Comparison of ENCODE assay signal across 8 mouse cellular contexts in the genomic region with DNA sequence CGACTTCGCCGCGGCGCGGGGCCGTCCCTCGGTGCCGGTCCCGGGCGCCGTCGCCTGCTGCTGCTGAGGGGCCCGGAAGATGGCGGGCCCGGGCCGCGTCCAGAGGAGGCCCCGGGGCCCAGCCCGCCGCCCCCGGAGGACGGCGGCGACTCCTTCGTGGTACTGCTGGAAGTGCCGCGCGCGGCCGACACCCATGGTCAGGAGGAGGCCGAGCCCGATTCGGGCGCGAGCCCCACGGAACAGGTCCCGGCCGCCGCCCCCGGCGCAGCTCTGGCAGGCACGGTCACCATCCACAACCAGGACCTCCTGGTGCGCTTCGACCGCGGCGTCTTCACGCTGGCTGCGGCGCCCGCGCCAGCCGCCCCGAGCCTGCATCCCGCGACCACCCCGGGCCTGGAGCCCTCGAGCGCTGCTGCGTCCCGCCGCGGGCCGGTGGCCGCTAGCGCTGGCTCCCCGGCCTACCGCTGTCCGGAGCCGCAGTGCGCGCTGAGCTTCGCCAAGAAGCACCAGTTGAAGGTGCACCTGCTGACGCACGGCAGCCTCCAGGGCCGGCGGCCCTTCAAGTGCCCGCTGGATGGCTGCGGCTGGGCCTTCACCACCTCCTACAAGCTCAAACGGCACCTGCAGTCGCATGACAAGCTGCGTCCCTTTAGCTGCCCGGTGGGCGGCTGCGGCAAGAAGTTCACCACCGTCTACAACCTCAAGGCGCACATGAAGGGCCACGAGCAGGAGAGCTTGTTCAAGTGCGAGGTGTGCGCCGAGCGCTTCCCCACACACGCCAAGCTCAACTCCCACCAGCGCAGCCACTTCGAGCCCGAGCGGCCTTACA. TPM values are rescaled to one million over a fixed set of nuclear protein-coding genes. Genes with fewer than 3 reads are reported as not detected.
A peak's percentile ranks its signal among the peaks of the same experiment; 100 is the strongest.
DNase-seq lines count a peak whose midpoint lies in the region; ATAC-seq and TF ChIP-seq lines count a peak whose summit lies in the region.

No protein-coding gene starts in this region.

- under 1% methylated on average over 95 of the region's 98 CpGs for WGBS in intestine, postnatal 0 days
- under 1% methylated on average over 59 of the region's 98 CpGs for WGBS in limb, embryonic 14.5 days
- WGBS in midbrain, embryonic 14.5 days, result under 1% methylated on average over 93 of the region's 98 CpGs
- under 1% methylated on average over 81 of the region's 98 CpGs for WGBS in stomach, embryonic 15.5 days

- H3K4me2 ChIP-seq in intestine, postnatal 0 days (replicated peaks; ENCODE audit: low read depth), result peak overlapping the region; percentile 93
- peak overlapping the region; percentile 98 for H3K4me2 ChIP-seq in limb, embryonic 14.5 days (replicated peaks; ENCODE audit: low read depth, low read length, severe bottlenecking)
- H3K4me2 ChIP-seq in midbrain, embryonic 14.5 days (ENCODE audit: low read length), result peak overlapping the region; percentile 74
- H3K4me2 ChIP-seq in stomach, embryonic 15.5 days, result peak overlapping the region; percentile 96

- peaks cover 17% of the 10 kb centered on the region for H3K36me3 ChIP-seq in intestine, postnatal 0 days (ENCODE audit: control insufficient read depth, insufficient read depth)
- peaks cover 25% of the 10 kb centered on the region for H3K36me3 ChIP-seq in limb, embryonic 14.5 days (ENCODE audit: control insufficient read depth, insufficient read depth, low read length)
- H3K36me3 ChIP-seq in midbrain, embryonic 14.5 days (ENCODE audit: control insufficient read depth, insufficient read depth, low read length), result peaks cover 27% of the 10 kb centered on the region
- H3K36me3 ChIP-seq in stomach, embryonic 15.5 days, result peaks cover 8% of the 10 kb centered on the region

- peaks cover 10% of the 10 kb centered on the region; the same call in 1 of the 2 replicates for H3K4me1 ChIP-seq in intestine, postnatal 0 days (replicated peaks; ENCODE audit: control insufficient read depth, insufficient read depth, low read length)
- peaks cover 16% of the 10 kb centered on the region for H3K4me1 ChIP-seq in limb, embryonic 14.5 days (ENCODE audit: control insufficient read depth, insufficient read depth, low read length)
- H3K4me1 ChIP-seq in midbrain, embryonic 14.5 days (ENCODE audit: control insufficient read depth, insufficient read depth, low read length), result peaks cover 20% of the 10 kb centered on the region
- H3K4me1 ChIP-seq in stomach, embryonic 15.5 days, result peaks cover 14% of the 10 kb centered on the region

- peak; percentile 74 for ATAC-seq in intestine, postnatal 0 days
- ATAC-seq in limb, embryonic 14.5 days (ENCODE audit: low FRiP score, low read depth), result peak; percentile 79
- ATAC-seq in midbrain, embryonic 14.5 days (ENCODE audit: low FRiP score, low TSS enrichment), result peak; percentile 82
- ATAC-seq in stomach, embryonic 15.5 days (ENCODE audit: insufficient read depth, low FRiP score, low read depth), result peak; percentile 63

- DNase-seq in gastrocnemius, adult 18-20 months (ENCODE audit: low spot score), result peak; percentile 19
- DNase-seq in gastrocnemius, postnatal 25 days, result no peak
- peak; percentile 43 for DNase-seq in cerebellum, adult 11 months
- DNase-seq in forelimb bud, embryonic 11.5 days (ENCODE audit: low read depth, low spot score), result peak; percentile 25
- peak; percentile 12 for DNase-seq in limb, embryonic 14.5 days (ENCODE audit: low spot score)
- DNase-seq in midbrain, embryonic 14.5 days, result peak; percentile 65

- peak overlapping the region; percentile 78 for H3K27ac ChIP-seq in intestine, postnatal 0 days (ENCODE audit: low read depth, low read length)
- peak overlapping the region; percentile 65 for H3K27ac ChIP-seq in limb, embryonic 14.5 days (replicated peaks; ENCODE audit: low read depth, low read length)
- H3K27ac ChIP-seq in midbrain, embryonic 14.5 days (replicated peaks; ENCODE audit: low read depth, low read length), result peak overlapping the region; percentile 85
- H3K27ac ChIP-seq in stomach, embryonic 15.5 days, result peak overlapping the region; percentile 89

- peak overlapping the region; percentile 88 for H3K9ac ChIP-seq in intestine, postnatal 0 days (ENCODE audit: low read depth, low read length)
- H3K9ac ChIP-seq in limb, embryonic 14.5 days (ENCODE audit: low read depth, low read length, severe bottlenecking), result peak overlapping the region; percentile 78
- H3K9ac ChIP-seq in midbrain, embryonic 14.5 days (replicated peaks; ENCODE audit: low read length), result peak overlapping the region; percentile 86
- H3K9ac ChIP-seq in stomach, embryonic 15.5 days, result peak overlapping the region; percentile 82

- no peaks in the 10 kb centered on the region for H3K9me3 ChIP-seq in intestine, postnatal 0 days (ENCODE audit: control insufficient read depth)
- no peaks in the 10 kb centered on the region for H3K9me3 ChIP-seq in limb, embryonic 14.5 days (ENCODE audit: control insufficient read depth, low read length)
- no peaks in the 10 kb centered on the region for H3K9me3 ChIP-seq in midbrain, embryonic 14.5 days (ENCODE audit: control insufficient read depth, low read length)
- H3K9me3 ChIP-seq in stomach, embryonic 15.5 days, result no peaks in the 10 kb centered on the region

- TF ChIP-seq CTCF in intestine, postnatal 0 days (IDR thresholded peaks at IDR 0.05; ENCODE audit: low read depth), result peak; percentile 7; the same call in 1 of the 2 replicates

- no peak for TF ChIP-seq POLR2A in limb, embryonic 14.5 days (IDR thresholded peaks at IDR 0.05; ENCODE audit: borderline replicate concordance, extremely low read depth, insufficient read depth, insufficient read length)

- peak overlapping the region; percentile 93 for H3K4me3 ChIP-seq in intestine, postnatal 0 days (ENCODE audit: low read depth, low read length)
- H3K4me3 ChIP-seq in limb, embryonic 14.5 days (replicated peaks; ENCODE audit: low read length), result peak overlapping the region; percentile 92
- peak overlapping the region; percentile 88 for H3K4me3 ChIP-seq in midbrain, embryonic 14.5 days (replicated peaks; ENCODE audit: low read depth, low read length)
- peak overlapping the region; percentile 97 for H3K4me3 ChIP-seq in stomach, embryonic 15.5 days (replicated peaks)

- no peaks in the 10 kb centered on the region for H3K27me3 ChIP-seq in intestine, postnatal 0 days (replicated peaks; ENCODE audit: control insufficient read depth, insufficient read depth, low read length)
- H3K27me3 ChIP-seq in limb, embryonic 14.5 days (ENCODE audit: control insufficient read depth, insufficient read depth, low read length), result no peaks in the 10 kb centered on the region
- no peaks in the 10 kb centered on the region for H3K27me3 ChIP-seq in midbrain, embryonic 14.5 days (ENCODE audit: control insufficient read depth, insufficient read depth, low read length)
- H3K27me3 ChIP-seq in stomach, embryonic 15.5 days (replicated peaks), result no peaks in the 10 kb centered on the region

RNA-seq across cellular contexts. Expression of a gene that starts 0.6 kb away (rescaled TPM):
- 10 to 100 TPM; 13.7 to 13.9 TPM for total RNA-seq in gastrocnemius, adult 18-20 months (2021)
- 10 to 100 TPM; 11.3 to 13.8 TPM for total RNA-seq in gastrocnemius, postnatal 25 days (2021)
- 5.0 and 5.3 TPM in 2 replicates for polyA plus RNA-seq in intestine, postnatal 0 days (2015; fragmentation: Nextera tagmentation; extraction: Ambion mirVana)
- 15.1 and 18.0 TPM in 2 replicates for polyA plus RNA-seq in limb, embryonic 14.5 days (2012; rRNA removed)
- 12.4 and 13.5 TPM in 2 replicates for polyA plus RNA-seq in limb, embryonic 14.5 days (2014; fragmentation: Nextera tagmentation; extraction: Ambion mirVana)
- polyA plus RNA-seq in midbrain, embryonic 14.5 days (2014; fragmentation: Nextera tagmentation; extraction: Ambion mirVana), result 15.3 and 16.2 TPM in 2 replicates
- 7.7 and 7.9 TPM in 2 replicates for polyA plus RNA-seq in stomach, embryonic 15.5 days (2015; fragmentation: Nextera tagmentation; extraction: Ambion mirVana)

RNA-seq across cellular contexts. Expression of a gene that starts 36.9 kb away (rescaled TPM):
- total RNA-seq in gastrocnemius, adult 18-20 months (2021), result under 1 TPM in 1 of 2 experiments, not detected in 1; 0.12 TPM
- not detected for total RNA-seq in gastrocnemius, postnatal 25 days (2021)
- 0.04 TPM in 1 of 2 replicates, not detected in the other for polyA plus RNA-seq in intestine, postnatal 0 days (2015; fragmentation: Nextera tagmentation; extraction: Ambion mirVana)
- 0.04 and 0.06 TPM in 2 replicates for polyA plus RNA-seq in limb, embryonic 14.5 days (2012; rRNA removed)
- polyA plus RNA-seq in limb, embryonic 14.5 days (2014; fragmentation: Nextera tagmentation; extraction: Ambion mirVana), result 0.08 and 0.12 TPM in 2 replicates
- not detected in 2 replicates for polyA plus RNA-seq in midbrain, embryonic 14.5 days (2014; fragmentation: Nextera tagmentation; extraction: Ambion mirVana)
- 0.46 and 1.2 TPM in 2 replicates for polyA plus RNA-seq in stomach, embryonic 15.5 days (2015; fragmentation: Nextera tagmentation; extraction: Ambion mirVana)

RNA-seq across cellular contexts. Expression of a gene that starts 45.0 kb away (rescaled TPM):
- total RNA-seq in gastrocnemius, adult 18-20 months (2021), result not detected
- total RNA-seq in gastrocnemius, postnatal 25 days (2021), result under 1 TPM in 1 of 2 experiments, not detected in 1; 0.38 TPM
- not detected in 2 replicates for polyA plus RNA-seq in intestine, postnatal 0 days (2015; fragmentation: Nextera tagmentation; extraction: Ambion mirVana)
- 0.59 and 1.4 TPM in 2 replicates for polyA plus RNA-seq in limb, embryonic 14.5 days (2012; rRNA removed)
- 0.91 and 0.94 TPM in 2 replicates for polyA plus RNA-seq in limb, embryonic 14.5 days (2014; fragmentation: Nextera tagmentation; extraction: Ambion mirVana)
- polyA plus RNA-seq in midbrain, embryonic 14.5 days (2014; fragmentation: Nextera tagmentation; extraction: Ambion mirVana), result 0.22 TPM in 1 of 2 replicates, not detected in the other
- polyA plus RNA-seq in stomach, embryonic 15.5 days (2015; fragmentation: Nextera tagmentation; extraction: Ambion mirVana), result 0.94 and 1.7 TPM in 2 replicates

RNA-seq across cellular contexts. Expression of a gene that starts 58.7 kb away (rescaled TPM):
- under 1 TPM in 1 of 2 experiments, not detected in 1; 0.12 TPM for total RNA-seq in gastrocnemius, adult 18-20 months (2021)
- total RNA-seq in gastrocnemius, postnatal 25 days (2021), result 1 to 10 TPM; 1.0 to 1.1 TPM
- polyA plus RNA-seq in intestine, postnatal 0 days (2015; fragmentation: Nextera tagmentation; extraction: Ambion mirVana), result 0.07 TPM in 1 of 2 replicates, not detected in the other
- polyA plus RNA-seq in limb, embryonic 14.5 days (2012; rRNA removed), result 0.78 and 1.0 TPM in 2 replicates
- 0.33 and 1.1 TPM in 2 replicates for polyA plus RNA-seq in limb, embryonic 14.5 days (2014; fragmentation: Nextera tagmentation; extraction: Ambion mirVana)
- 7.2 and 11.1 TPM in 2 replicates for polyA plus RNA-seq in midbrain, embryonic 14.5 days (2014; fragmentation: Nextera tagmentation; extraction: Ambion mirVana)
- polyA plus RNA-seq in stomach, embryonic 15.5 days (2015; fragmentation: Nextera tagmentation; extraction: Ambion mirVana), result 0.40 and 0.57 TPM in 2 replicates
